Mouse (Mus musculus) heart, embryonic 11.5 days (tissue): Measurements from ENCODE around the gene AI464131. TPM values are rescaled to one million over a fixed set of nuclear protein-coding genes. Genes with fewer than 3 reads are reported as not detected.

Experiments used
- ATAC-seq: fragments of 200-750 bp; cut with Nextera tagmentation; replicated peaks from 2 replicates; pipeline ENCODE4 v1.8.0; 2017; ENCODE audit warnings: moderate library complexity; ENCODE audit not compliant: insufficient number of reproducible peaks, low FRiP score, low TSS enrichment
- H3K27ac ChIP-seq: fragments of 300-500 bp; sonication (generic); 2 replicates; pipeline ENCODE4 v1.5.1; 2014; ENCODE audit warnings: mild to moderate bottlenecking, low read depth, low read length
- H3K27me3 ChIP-seq: fragments of 300-500 bp; sonication (generic); 2 replicates; pipeline ENCODE4 v1.6.1; 2014; ENCODE audit warnings: mild to moderate bottlenecking, low read length, mixed read lengths; ENCODE audit not compliant: control insufficient read depth, insufficient read depth
- H3K36me3 ChIP-seq: fragments of 300-500 bp; sonication (generic); 2 replicates; pipeline ENCODE4 v1.6.1; 2014; ENCODE audit warnings: mild to moderate bottlenecking, low read length, moderate library complexity, mixed read lengths; ENCODE audit not compliant: control insufficient read depth, insufficient read depth
- H3K4me1 ChIP-seq: fragments of 300-500 bp; sonication (generic); 2 replicates; pipeline ENCODE4 v1.6.1; 2014; ENCODE audit warnings: low read length; ENCODE audit not compliant: control insufficient read depth, insufficient read depth
- H3K4me2 ChIP-seq: fragments of 300-500 bp; sonication (generic); 2 replicates; pipeline ENCODE4 v1.6.1; 2014; ENCODE audit warnings: mild to moderate bottlenecking, moderate library complexity
- H3K4me3 ChIP-seq: fragments of 300-500 bp; sonication (generic); 2 replicates; pipeline ENCODE4 v1.5.1; 2014; ENCODE audit warnings: low read depth, low read length
- H3K9ac ChIP-seq: fragments of 300-500 bp; sonication (generic); 2 replicates; pipeline ENCODE4 v1.6.1; 2014; ENCODE audit warnings: mild to moderate bottlenecking, low read depth, low read length, moderate library complexity
- H3K9me3 ChIP-seq: fragments of 300-500 bp; sonication (generic); replicated peaks from 2 replicates; pipeline ENCODE4 v1.6.1; 2016; ENCODE audit warnings: low read length; ENCODE audit not compliant: control insufficient read depth
- WGBS: fragments of 180-500 bp; shearing (Covaris S2); extraction: QIAGEN DNeasy Blood & Tissue Kit; methylation state at CpG from one replicate; pipeline ENCODE4 v1.1.7; 2014; ENCODE audit not compliant: insufficient replicate concordance; 5-methylcytosine and 5-hydroxymethylcytosine counted together
- polyA plus RNA-seq: library from polyadenylated mRNA; unstranded; fragments of >200 nt; fragmentation: Nextera tagmentation; extraction: Ambion mirVana; gene quantifications from 2 replicates; pipeline ENCODE4 v1.2.1, GENCODE M21; 2014

The AI464131 gene
- polyA plus RNA-seq, 1 experiment from 2014 or later, result 2.9 TPM

GRCm38 (mm10) chr4:41477648-41478160 is 25.2 kb downstream of the AI464131 start:
- H3K9me3 ChIP-seq, result no peaks in the 10 kb centered on the region
- H3K4me2 ChIP-seq, result no peak overlapping the region
- no peak overlapping the region for H3K27ac ChIP-seq
- WGBS, result 80% methylated on average over 9 of the region's 9 CpGs
- ATAC-seq, result no peak
- peaks cover 2% of the 10 kb centered on the region; the same call in 1 of the 2 replicates for H3K36me3 ChIP-seq
- H3K4me3 ChIP-seq, result no peak overlapping the region
- H3K9ac ChIP-seq, result no peak overlapping the region
- H3K4me1 ChIP-seq, result no peaks in the 10 kb centered on the region
- no peaks in the 10 kb centered on the region for H3K27me3 ChIP-seq

- no peak overlapping the region for H3K27ac ChIP-seq
- no peak overlapping the region for H3K9ac ChIP-seq
- WGBS, result 87% methylated on average over 1 of the region's 1 CpGs
- H3K36me3 ChIP-seq, result no peaks in the 10 kb centered on the region
- ATAC-seq, result no peak
- H3K4me1 ChIP-seq, result no peaks in the 10 kb centered on the region
- H3K4me2 ChIP-seq, result no peak overlapping the region
- H3K4me3 ChIP-seq, result no peak overlapping the region
- H3K9me3 ChIP-seq, result no peaks in the 10 kb centered on the region
- H3K27me3 ChIP-seq, result no peaks in the 10 kb centered on the region
Measured at GRCm38 (mm10) chr4:41471384-41471689, 31.5 kb downstream of the AI464131 start.

GRCm38 (mm10) chr4:41470684-41471383 is 32.0 kb downstream of the AI464131 start:
- no peak overlapping the region for H3K27ac ChIP-seq

GRCm38 (mm10) chr4:41470051-41470683 is 32.7 kb downstream of the AI464131 start:
- Histone ChIP-seq H3K4me2 (no peak overlapping the region), H3K9ac (no peak overlapping the region), H3K9me3 (no peaks in the 10 kb centered on the region), H3K27ac (no peak overlapping the region), H3K4me3 (no peak overlapping the region), H3K27me3 (no peaks in the 10 kb centered on the region), H3K36me3 (no peaks in the 10 kb centered on the region), H3K4me1 (no peaks in the 10 kb centered on the region)
- 54% methylated on average over 7 of the region's 7 CpGs for WGBS
- ATAC-seq, result no peak

More at GRCm38 (mm10) chr4:41470684-41471383, 32.0 kb downstream of the AI464131 start:
- no peaks in the 10 kb centered on the region for H3K9me3 ChIP-seq
- H3K27me3 ChIP-seq, result no peaks in the 10 kb centered on the region
- no peak overlapping the region for H3K9ac ChIP-seq
- H3K4me3 ChIP-seq, result no peak overlapping the region
- H3K36me3 ChIP-seq, result no peaks in the 10 kb centered on the region
- H3K4me2 ChIP-seq, result no peak overlapping the region
- ATAC-seq, result no peak
- 40% methylated on average over 5 of the region's 5 CpGs for WGBS
- no peaks in the 10 kb centered on the region for H3K4me1 ChIP-seq

- Histone ChIP-seq H3K4me2 (no peak overlapping the region), H3K4me1 (no peaks in the 10 kb centered on the region), H3K27ac (no peak overlapping the region), H3K9me3 (no peaks in the 10 kb centered on the region), H3K27me3 (no peaks in the 10 kb centered on the region), H3K36me3 (no peaks in the 10 kb centered on the region), H3K9ac (no peak overlapping the region), H3K4me3 (no peak overlapping the region)
- no peak for ATAC-seq
- 79% methylated on average over 10 of the region's 10 CpGs for WGBS
Measured at GRCm38 (mm10) chr4:41469199-41469598, 33.7 kb downstream of the AI464131 start.

- Histone ChIP-seq H3K9me3 (no peaks in the 10 kb centered on the region), H3K4me3 (no peak overlapping the region), H3K27ac (no peak overlapping the region), H3K27me3 (no peaks in the 10 kb centered on the region), H3K36me3 (no peaks in the 10 kb centered on the region), H3K4me2 (no peak overlapping the region), H3K9ac (no peak overlapping the region), H3K4me1 (no peaks in the 10 kb centered on the region; the same call in 1 of the 2 replicates)
- ATAC-seq, result no peak
- 60% methylated on average over 17 of the region's 17 CpGs for WGBS
Measured at GRCm38 (mm10) chr4:41468396-41469080, 34.3 kb downstream of the AI464131 start.

GRCm38 (mm10) chr4:41465287-41465665 is 37.6 kb downstream of the AI464131 start:
- H3K27ac ChIP-seq, result no peak overlapping the region
- H3K4me2 ChIP-seq, result peak overlapping the region; percentile 67
- no peaks in the 10 kb centered on the region for H3K36me3 ChIP-seq
- WGBS, result 4% methylated on average over 17 of the region's 17 CpGs
- no peaks in the 10 kb centered on the region for H3K9me3 ChIP-seq
- H3K4me1 ChIP-seq, result no peaks in the 10 kb centered on the region; the same call in 1 of the 2 replicates
- H3K27me3 ChIP-seq, result no peaks in the 10 kb centered on the region
- H3K9ac ChIP-seq, result peak overlapping the region; percentile 82
- peak overlapping the region; percentile 72 for H3K4me3 ChIP-seq
- ATAC-seq, result no peak

GRCm38 (mm10) chr4:41464345-41465286 is 38.3 kb downstream of the AI464131 start, which contains the start of the genes Kif24 and Nudt2:
Gene Kif24 (minus strand): TSS chr4:41464887.
Gene Nudt2 (plus strand): TSS chr4:41465151.
- no peaks in the 10 kb centered on the region for H3K9me3 ChIP-seq
- H3K27ac ChIP-seq, result peak within 1 kb of the TSS; percentile 58; the same call in 1 of the 2 replicates
- under 1% methylated on average over 70 of the region's 70 CpGs for WGBS
- ATAC-seq, result peak; percentile 98
- no peaks in the 10 kb centered on the region; the same call in 1 of the 2 replicates for H3K4me1 ChIP-seq
- H3K27me3 ChIP-seq, result no peaks in the 10 kb centered on the region
- no peaks in the 10 kb centered on the region for H3K36me3 ChIP-seq
- peak within 1 kb of the TSS; percentile 81 for H3K4me2 ChIP-seq
- peak within 1 kb of the TSS; percentile 72 for H3K4me3 ChIP-seq
- H3K9ac ChIP-seq, result peak within 1 kb of the TSS; percentile 82
